Mouse (Mus musculus): ENCODE measurements around the gene Ccdc82. TPM values are rescaled to one million over a fixed set of nuclear protein-coding genes. Genes with fewer than 3 reads are reported as not detected.

Ccdc82 gene
- total and polyA plus RNA-seq, 3 experiments: 9.5 to 11.9 (median 11.3) TPM

DNA sequence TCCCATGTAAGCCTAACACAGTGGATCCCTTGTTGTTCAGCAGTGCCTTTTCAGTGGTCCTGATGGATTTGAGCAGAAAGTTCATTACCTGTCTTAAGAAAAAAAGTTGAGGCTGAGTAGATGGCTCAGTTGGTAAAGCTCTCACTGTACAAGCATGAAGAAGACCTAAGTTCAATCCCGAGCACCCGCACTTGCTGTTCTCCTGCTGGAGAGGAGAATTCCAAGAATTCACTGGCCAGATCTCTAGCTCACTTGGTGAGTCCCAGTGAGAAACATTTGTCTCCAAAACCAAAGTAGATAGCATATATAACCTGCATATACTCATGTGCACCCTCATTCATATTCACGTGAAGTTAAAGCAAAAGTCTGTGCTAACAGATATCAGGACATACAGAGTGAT lies 59.7 kb downstream of the Ccdc82 start:
- no peak overlapping the region for H3K27ac ChIP-seq (ENCODE audit: insufficient read depth, low read depth)
- no peak overlapping the region for H3K4me2 ChIP-seq (ENCODE audit: insufficient read depth, low read depth, poor library complexity, severe bottlenecking)
- H3K27me3 ChIP-seq (replicated peaks): no peaks in the 10 kb centered on the region
- no peak overlapping the region for H3K4me3 ChIP-seq (replicated peaks in 1 of 3; ENCODE audit: low read depth in 2 of 3, low read length in 2 of 3, poor library complexity in 1 of 3)
- peaks cover 3 to 13% of the 10 kb centered on the region in 2 experiments for H3K36me3 ChIP-seq (replicated peaks in 1 of 2; ENCODE audit: control insufficient read depth in 1 of 2, insufficient read depth in 1 of 2, low read length in 1 of 2)
- peaks cover 11 to 68% of the 10 kb centered on the region in 2 experiments for H3K4me1 ChIP-seq (ENCODE audit: control insufficient read depth in 1 of 2, insufficient read depth in 2 of 2)
- TF ChIP-seq MAFK (IDR thresholded peaks at IDR 0.05; ENCODE audit: insufficient replicate concordance, low read length) (no peak), RAD21 (IDR thresholded peaks at IDR 0.05; ENCODE audit: low read depth, low read length) (no peak), E2F4 (IDR thresholded peaks at IDR 0.05; ENCODE audit: insufficient replicate concordance, low read depth, low read length) (no peak), CHD1 (IDR thresholded peaks at IDR 0.05; ENCODE audit: low read depth, low read length) (no peak), NELFE (IDR thresholded peaks at IDR 0.05; ENCODE audit: low read depth, low read length) (no peak), HCFC1 (IDR thresholded peaks at IDR 0.05; ENCODE audit: low read depth, low read length) (no peak), ZC3H11A (IDR thresholded peaks at IDR 0.05; ENCODE audit: low read depth, low read length) (no peak)
- H3K9ac ChIP-seq (ENCODE audit: insufficient read depth, low read depth): no peak overlapping the region
- dilution Hi-C loops (cut with MboI; ENCODE audit: extremely low pct_ligation_motif_present, extremely low pct_unique_long_range_greater_than_20kb, low sequenced_read_pairs) (no loop called here), in situ Hi-C loops (cut with MboI; ENCODE audit: low pct_ligation_motif_present, low pct_unique_long_range_greater_than_20kb, low sequenced_read_pairs) (no loop called here)
- DNase-seq (ENCODE audit: extremely low read depth): no peak
- no peaks in the 10 kb centered on the region for H3K9me3 ChIP-seq (replicated peaks; ENCODE audit: low read length)
- peaks cover 35% of the 10 kb centered on the region for H3K79me2 ChIP-seq (replicated peaks; ENCODE audit: control insufficient read depth, extremely low read depth, insufficient read depth, poor library complexity, severe bottlenecking)

DNA sequence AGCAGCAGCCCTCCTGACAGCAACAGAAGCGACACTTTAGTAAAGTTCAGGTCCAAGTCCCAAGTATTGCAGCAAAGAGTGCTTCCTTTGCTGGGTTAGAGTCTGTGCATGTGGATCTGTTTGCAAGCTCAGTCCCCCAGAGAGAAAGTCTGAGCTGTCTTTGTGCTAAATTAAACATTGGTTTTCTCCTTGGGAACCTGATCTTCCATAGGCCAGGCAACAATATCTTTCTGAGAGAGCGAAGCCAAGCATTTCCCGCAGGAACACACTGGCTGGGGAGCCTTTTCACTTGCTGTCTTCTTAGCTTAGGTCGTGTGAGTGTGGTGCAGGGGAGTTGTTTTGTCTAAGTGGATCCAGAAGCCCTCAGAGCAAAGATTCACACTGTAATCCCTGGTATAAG lies 60.5 kb downstream of the Ccdc82 start:
- peaks cover 11 to 69% of the 10 kb centered on the region in 2 experiments for H3K4me1 ChIP-seq (ENCODE audit: control insufficient read depth in 1 of 2, insufficient read depth in 2 of 2)
- H3K79me2 ChIP-seq (replicated peaks; ENCODE audit: control insufficient read depth, extremely low read depth, insufficient read depth, poor library complexity, severe bottlenecking): peaks cover 30% of the 10 kb centered on the region
- no peaks in the 10 kb centered on the region for H3K9me3 ChIP-seq (replicated peaks; ENCODE audit: low read length)
- TF ChIP-seq JUN (IDR thresholded peaks at IDR 0.05; ENCODE audit: insufficient read depth, low read depth, low read length) (no peak), ZKSCAN1 (IDR thresholded peaks at IDR 0.05; ENCODE audit: borderline replicate concordance, low read depth, low read length) (no peak), POLR2AphosphoS2 (IDR thresholded peaks at IDR 0.05; ENCODE audit: low read depth, low read length) (no peak), JUND (conservative IDR thresholded peaks at IDR 0.05; ENCODE audit: low read depth, low read length) (no peak), MXI1 (IDR thresholded peaks at IDR 0.05; ENCODE audit: low read depth, low read length) (no peak), GABPA (IDR thresholded peaks at IDR 0.05; ENCODE audit: insufficient replicate concordance, low read depth, low read length) (no peak), MEF2A (IDR thresholded peaks at IDR 0.05; ENCODE audit: borderline replicate concordance, low read depth, low read length) (no peak), MAZ (IDR thresholded peaks at IDR 0.05; ENCODE audit: low read depth, low read length) (no peak), MYC (IDR thresholded peaks at IDR 0.05; ENCODE audit: low read depth, low read length) (no peak), SMC3 (IDR thresholded peaks at IDR 0.05; ENCODE audit: low read depth, low read length) (no peak), POLR2A (IDR thresholded peaks at IDR 0.05; ENCODE audit: low read depth, low read length) (no peak), ZNF384 (IDR thresholded peaks at IDR 0.05; ENCODE audit: low read depth, low read length) (no peak), KAT2A (IDR thresholded peaks at IDR 0.05; ENCODE audit: insufficient replicate concordance, low read length) (no peak), RAD21 (IDR thresholded peaks at IDR 0.05; ENCODE audit: low read depth, low read length) (no peak), BHLHE40 (IDR thresholded peaks at IDR 0.05; ENCODE audit: low read depth, low read length) (no peak), UBTF (IDR thresholded peaks at IDR 0.05; ENCODE audit: low read depth, low read length) (no peak), HCFC1 (IDR thresholded peaks at IDR 0.05; ENCODE audit: low read depth, low read length) (no peak), NELFE (IDR thresholded peaks at IDR 0.05; ENCODE audit: low read depth, low read length) (no peak), PAX5 (IDR thresholded peaks at IDR 0.05; ENCODE audit: low read length) (no peak)
- H3K36me3 ChIP-seq (replicated peaks in 1 of 2; ENCODE audit: control insufficient read depth in 1 of 2, insufficient read depth in 1 of 2, low read length in 1 of 2): peaks cover 3 to 13% of the 10 kb centered on the region in 2 experiments
- dilution Hi-C loops (cut with MboI; ENCODE audit: extremely low pct_ligation_motif_present, extremely low pct_unique_long_range_greater_than_20kb, low sequenced_read_pairs): no loop called here
- H3K4me2 ChIP-seq (ENCODE audit: insufficient read depth, low read depth, poor library complexity, severe bottlenecking): no peak overlapping the region
- H3K4me3 ChIP-seq (replicated peaks in 1 of 3; ENCODE audit: low read depth in 2 of 3, low read length in 2 of 3, poor library complexity in 1 of 3): no peak overlapping the region
- H3K9ac ChIP-seq (ENCODE audit: insufficient read depth, low read depth): no peak overlapping the region
- in situ Hi-C loops (cut with MboI; ENCODE audit: low pct_ligation_motif_present, low pct_unique_long_range_greater_than_20kb, low sequenced_read_pairs): no loop called here
- DNase-seq (ENCODE audit: extremely low read depth): no peak
- no peak overlapping the region for H3K27ac ChIP-seq (ENCODE audit: insufficient read depth, low read depth)
- H3K27me3 ChIP-seq (replicated peaks): no peaks in the 10 kb centered on the region
